Mouse (Mus musculus) kidney, postnatal 0 days (tissue): Measurements from ENCODE around the gene Ccdc184. TPM values are rescaled to one million over a fixed set of nuclear protein-coding genes. Genes with fewer than 3 reads are reported as not detected.

Source experiments
- ATAC-seq: fragments of 200-750 bp; cut with Nextera tagmentation; replicated peaks from 2 replicates; pipeline ENCODE4 v1.8.0; 2017; ENCODE audit warnings: low read depth, moderate number of reproducible peaks, moderate TSS enrichment, moderate library complexity; ENCODE audit not compliant: low FRiP score
- DNase-seq: peaks from one replicate; pipeline ENCODE4 v3.0.0-alpha.2; 2016; ENCODE audit warnings: low spot score
- H3K27ac ChIP-seq: fragments of 300-500 bp; sonication (generic); 2 replicates; pipeline ENCODE4 v1.5.1; 2014; ENCODE audit warnings: mild to moderate bottlenecking
- H3K27me3 ChIP-seq: fragments of 300-500 bp; sonication (generic); 2 replicates; pipeline ENCODE4 v1.6.1; 2014; ENCODE audit warnings: low read length, mixed read lengths; ENCODE audit not compliant: insufficient read depth
- H3K36me3 ChIP-seq: fragments of 300-500 bp; sonication (generic); 2 replicates; pipeline ENCODE4 v1.6.1; 2014; ENCODE audit warnings: low read length, mixed read lengths; ENCODE audit not compliant: insufficient read depth
- H3K4me1 ChIP-seq: fragments of 300-500 bp; sonication (generic); replicated peaks from 2 replicates; pipeline ENCODE4 v1.6.1; 2014; ENCODE audit warnings: antibody characterized with exemption, low read length, mixed read lengths; ENCODE audit not compliant: insufficient read depth
- H3K4me2 ChIP-seq: fragments of 300-500 bp; sonication (generic); 2 replicates; pipeline ENCODE4 v1.6.1; 2014; ENCODE audit warnings: mild to moderate bottlenecking, low read length, moderate library complexity, mixed read lengths
- H3K4me3 ChIP-seq: fragments of 300-500 bp; sonication (generic); replicated peaks from 2 replicates; pipeline ENCODE4 v1.5.1; 2014; ENCODE audit warnings: low read depth, low read length
- H3K9ac ChIP-seq: fragments of 300-500 bp; sonication (generic); 2 replicates; pipeline ENCODE4 v1.6.1; 2014; ENCODE audit warnings: low read depth, low read length
- H3K9me3 ChIP-seq: fragments of 300-500 bp; sonication (generic); replicated peaks from 2 replicates; pipeline ENCODE4 v1.6.1; 2016; ENCODE audit warnings: low read length, inconsistent platforms, mixed read lengths
- CTCF ChIP-seq: IDR thresholded peaks from 2 replicates; pipeline ENCODE4 v1.5.1; 2016; ENCODE audit warnings: antibody characterized with exemption, low read depth, mild to moderate bottlenecking, moderate library complexity
- WGBS: fragments of 180-500 bp; shearing (Covaris S2); extraction: QIAGEN DNeasy Blood & Tissue Kit; methylation state at CpG from one replicate; pipeline ENCODE4 v1.1.7; 2014; 5-methylcytosine and 5-hydroxymethylcytosine counted together
- polyA plus RNA-seq: library from polyadenylated mRNA; unstranded; fragments of >200 nt; fragmentation: Nextera tagmentation; extraction: Ambion mirVana; gene quantifications from 2 replicates; pipeline ENCODE4 v1.2.1, GENCODE M21; 2015

Gene Ccdc184
- polyA plus RNA-seq, 1 experiment from 2014 or later = 1.7 TPM

DNA sequence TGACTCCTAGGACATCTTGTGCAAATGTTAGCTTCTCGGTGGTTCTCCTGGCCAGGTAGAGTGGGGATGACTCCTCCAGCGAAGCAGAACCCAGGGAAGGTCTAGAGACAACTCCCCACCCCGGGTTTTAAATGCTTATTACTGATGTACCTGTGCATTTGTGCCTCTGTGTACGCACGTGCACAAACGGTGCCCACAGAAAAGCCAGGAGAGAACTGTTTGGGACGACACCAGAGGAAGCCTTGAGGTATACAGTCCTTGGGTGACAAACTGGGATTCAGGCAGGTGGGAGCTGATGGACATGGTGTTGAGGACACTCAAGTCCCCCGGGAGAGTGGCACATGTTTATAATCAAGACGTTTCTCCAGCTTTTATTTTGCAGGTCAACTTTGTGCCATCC, 4.0 kb downstream of the Ccdc184 start:
- Histone ChIP-seq H3K4me2 (no peak overlapping the region), H3K36me3 (no peaks in the 10 kb centered on the region), H3K4me3 (no peak overlapping the region), H3K4me1 (0 out of 2 replicates have a peak, but pooled peaks cover 6% of the 10 kb centered on the region), H3K27ac (no peak overlapping the region), H3K9me3 (no peaks in the 10 kb centered on the region), H3K27me3 (peaks cover 29% of the 10 kb centered on the region), H3K9ac (no peak overlapping the region)
- DNase-seq = no peak
- ATAC-seq = no peak
- WGBS = 69% methylated on average over 9 of the region's 9 CpGs
- TF ChIP-seq CTCF = no peak

DNA sequence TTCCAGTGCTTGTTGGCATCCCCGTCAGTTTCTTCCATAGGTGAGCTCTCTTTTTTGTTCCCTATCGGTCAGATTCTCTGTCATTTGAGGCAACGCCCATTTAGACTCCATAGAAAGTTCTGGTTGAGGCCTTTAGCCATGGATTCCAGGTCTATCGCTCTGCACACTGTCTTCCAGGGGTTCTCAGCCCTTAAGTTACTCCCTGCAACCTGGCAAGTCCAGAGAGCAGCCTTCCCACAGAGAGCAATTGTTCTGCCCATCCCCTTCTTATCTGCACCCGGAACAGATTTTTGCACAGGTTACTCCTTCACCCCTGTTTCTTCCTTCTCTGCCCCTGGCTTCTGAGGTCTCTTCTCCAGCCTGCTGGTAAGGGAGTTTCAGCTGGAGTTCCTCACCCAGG, 5.2 kb downstream of the Ccdc184 start:
- H3K4me2 ChIP-seq = no peak overlapping the region
- H3K9me3 ChIP-seq = no peaks in the 10 kb centered on the region
- DNase-seq = no peak
- 0 out of 2 replicates have a peak, but pooled peaks cover 6% of the 10 kb centered on the region for H3K4me1 ChIP-seq
- no peak for ATAC-seq
- H3K9ac ChIP-seq = no peak overlapping the region
- no peak overlapping the region for H3K27ac ChIP-seq
- WGBS = 69% methylated on average over 5 of the region's 5 CpGs
- H3K27me3 ChIP-seq = peaks cover 21% of the 10 kb centered on the region
- no peaks in the 10 kb centered on the region for H3K36me3 ChIP-seq
- no peak for TF ChIP-seq CTCF
- H3K4me3 ChIP-seq = no peak overlapping the region

DNA sequence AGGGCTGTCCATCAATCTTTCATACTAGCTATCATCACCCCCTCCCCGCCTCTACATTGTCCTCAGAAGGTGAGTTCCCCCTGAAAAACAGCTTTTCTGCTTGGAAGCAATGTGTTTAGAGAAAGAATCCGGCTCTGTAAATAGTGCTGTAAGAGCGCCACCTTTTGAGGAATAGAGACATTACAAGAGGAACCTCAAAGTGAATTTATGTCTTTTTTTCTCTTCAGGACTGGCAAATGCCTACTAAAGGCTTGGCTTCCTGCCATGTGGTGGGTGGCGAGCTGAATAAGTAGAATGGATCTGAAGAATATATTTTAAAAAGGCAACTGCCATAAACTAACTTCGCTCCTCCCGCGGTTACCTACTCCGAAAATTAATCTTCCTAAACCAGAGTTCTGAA, 6.9 kb downstream of the Ccdc184 start:
- ATAC-seq = no peak
- no peak overlapping the region for H3K27ac ChIP-seq
- H3K36me3 ChIP-seq = no peaks in the 10 kb centered on the region
- H3K9me3 ChIP-seq = no peaks in the 10 kb centered on the region
- DNase-seq = peak; percentile 87
- no peak overlapping the region for H3K4me3 ChIP-seq
- no peaks in the 10 kb centered on the region for H3K4me1 ChIP-seq
- peaks cover 4% of the 10 kb centered on the region; the same call in 1 of the 2 replicates for H3K27me3 ChIP-seq
- WGBS = 29% methylated on average over 8 of the region's 8 CpGs
- TF ChIP-seq CTCF = peak; percentile 75
- H3K9ac ChIP-seq = no peak overlapping the region
- no peak overlapping the region for H3K4me2 ChIP-seq

DNA sequence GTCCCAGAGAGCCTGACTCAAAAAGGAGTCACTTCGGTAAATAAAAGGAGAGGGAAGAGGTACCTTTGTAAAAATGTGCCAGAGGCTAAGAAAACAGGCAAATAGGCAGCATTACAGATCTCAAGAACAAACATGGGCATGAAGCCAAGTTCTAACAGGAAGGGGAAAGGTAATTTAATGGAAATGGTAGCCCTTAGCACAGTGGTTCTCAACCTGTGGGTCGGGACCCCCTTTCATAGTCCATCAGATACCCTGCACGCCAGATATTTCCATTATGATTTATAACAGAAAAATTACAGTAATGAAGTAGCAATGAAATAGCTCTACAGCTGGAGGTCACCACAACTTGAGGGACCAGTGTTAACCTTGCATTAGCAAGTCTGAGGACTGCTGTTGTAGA, 10.4 kb downstream of the Ccdc184 start:
- Histone ChIP-seq H3K36me3 (no peaks in the 10 kb centered on the region), H3K27me3 (no peaks in the 10 kb centered on the region), H3K4me3 (no peak overlapping the region), H3K4me1 (peaks cover 3% of the 10 kb centered on the region; the same call in 1 of the 2 replicates), H3K9me3 (no peaks in the 10 kb centered on the region), H3K27ac (no peak overlapping the region), H3K4me2 (no peak overlapping the region), H3K9ac (no peak overlapping the region)
- no peak for DNase-seq
- 55% methylated on average over 3 of the region's 3 CpGs for WGBS
- no peak for ATAC-seq
- no peak for TF ChIP-seq CTCF

DNA sequence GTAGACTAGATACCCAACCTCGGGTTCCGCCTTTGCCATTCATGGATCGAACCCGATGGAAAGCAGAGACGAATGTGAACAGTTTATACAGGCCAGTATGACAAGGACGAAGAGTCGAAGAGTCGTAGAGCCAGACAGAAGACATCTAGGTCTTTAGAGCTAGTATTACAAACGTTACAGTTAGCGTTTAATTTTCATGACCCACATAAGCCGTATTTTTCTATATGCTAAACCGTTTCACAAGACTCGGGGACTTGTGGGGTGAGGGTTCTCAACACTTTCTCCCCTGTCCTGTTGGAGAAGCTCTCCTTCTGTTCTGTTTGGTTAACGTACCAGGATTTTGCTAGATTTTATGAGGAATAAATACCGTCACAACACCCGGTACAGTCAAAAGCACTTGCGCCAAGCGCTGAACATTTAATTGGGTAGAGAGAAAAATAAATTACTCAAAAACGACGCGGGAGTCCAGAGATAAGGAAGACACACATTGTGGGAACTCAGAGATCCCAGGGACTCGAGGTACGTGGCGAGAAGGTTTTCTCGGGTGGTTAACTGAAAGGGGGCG, 13.7 kb downstream of the Ccdc184 start:
- Histone ChIP-seq H3K4me3 (peak overlapping the region; percentile 41), H3K27ac (peak overlapping the region; percentile 61; the same call in 1 of the 2 replicates), H3K9ac (peak overlapping the region; percentile 32; the same call in 1 of the 2 replicates), H3K27me3 (no peaks in the 10 kb centered on the region), H3K4me2 (peak overlapping the region; percentile 67), H3K4me1 (peaks cover 3% of the 10 kb centered on the region; the same call in 1 of the 2 replicates), H3K36me3 (no peaks in the 10 kb centered on the region), H3K9me3 (no peaks in the 10 kb centered on the region)
- DNase-seq (no peak), ATAC-seq (no peak)
- TF ChIP-seq CTCF = no peak
- 5% methylated on average over 26 of the region's 26 CpGs for WGBS

DNA sequence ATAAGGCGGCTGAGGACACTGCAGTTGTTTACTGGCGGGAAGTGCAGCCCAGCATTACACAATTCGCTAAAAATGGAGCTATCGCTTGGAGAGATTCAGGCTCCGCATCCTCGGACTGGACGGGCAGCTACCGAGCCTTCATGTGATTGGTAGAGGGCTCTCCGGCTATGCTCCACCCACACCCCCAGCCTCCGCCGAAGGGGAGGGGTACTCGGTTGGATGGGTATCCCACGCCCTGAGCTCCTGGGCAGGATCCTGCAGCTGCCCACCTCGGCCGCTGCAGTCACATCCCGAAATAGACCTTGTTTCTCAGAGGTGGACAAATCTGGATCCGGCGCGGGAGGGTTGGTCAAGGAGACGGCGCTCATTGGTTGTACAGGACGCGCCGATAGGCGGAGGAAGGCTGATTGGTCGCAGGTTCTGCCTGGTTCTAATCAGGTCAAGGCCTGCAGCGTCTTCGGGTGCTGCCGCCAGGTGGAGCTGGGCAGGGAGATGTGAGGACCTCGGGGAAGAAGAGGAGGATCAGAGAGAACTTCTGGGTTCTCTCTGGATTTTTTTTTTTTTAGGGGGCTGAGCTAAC, 14.3 kb downstream of the Ccdc184 start:
- ATAC-seq = peak; percentile 94
- Histone ChIP-seq H3K4me2 (peak overlapping the region; percentile 67), H3K4me1 (peaks cover 3% of the 10 kb centered on the region; the same call in 1 of the 2 replicates), H3K36me3 (no peaks in the 10 kb centered on the region), H3K9me3 (no peaks in the 10 kb centered on the region), H3K4me3 (peak overlapping the region; percentile 41), H3K27ac (peak overlapping the region; percentile 61; the same call in 1 of the 2 replicates), H3K9ac (peak overlapping the region; percentile 32; the same call in 1 of the 2 replicates), H3K27me3 (no peaks in the 10 kb centered on the region)
- under 1% methylated on average over 30 of the region's 30 CpGs for WGBS
- peak; percentile 98 for DNase-seq
- peak; percentile 87 for TF ChIP-seq CTCF
